Mouse (Mus musculus): ENCODE results near the gene Gmnn. TPM values are rescaled to one million over a fixed set of nuclear protein-coding genes. Genes with fewer than 3 reads are reported as not detected.

Gmnn gene
- total and polyA plus RNA-seq, 3 experiments = 127 to 155 (median 129) TPM

GRCm38 (mm10) chr13:24799378-24799777, 37.7 kb upstream of the Gmnn start:
- peaks cover 32% of the 10 kb centered on the region for H3K79me2 ChIP-seq (ENCODE audit: control insufficient read depth, insufficient read depth, low read length, poor library complexity)
- H3K4me3 ChIP-seq (ENCODE audit: control insufficient read depth in 1 of 2, insufficient read depth in 1 of 2, low read depth in 2 of 2, low read length in 2 of 2) = peak overlapping the region; percentile 87 to 94
- peak overlapping the region; percentile 36 for H3K27ac ChIP-seq (ENCODE audit: control insufficient read depth, low read depth, low read length)
- peaks cover 3% of the 10 kb centered on the region in 2 experiments for H3K4me1 ChIP-seq (ENCODE audit: control insufficient read depth in 1 of 2, insufficient read depth in 2 of 2, low read length in 2 of 2)
- peak overlapping the region; percentile 84 for H3K9ac ChIP-seq (ENCODE audit: control insufficient read depth, low read depth, low read length, poor library complexity, severe bottlenecking)
- peaks cover under 1 to 11% of the 10 kb centered on the region in 2 experiments; a peak in 2 of 4 replicates for H3K36me3 ChIP-seq (ENCODE audit: control insufficient read depth in 1 of 2, insufficient read depth in 2 of 2, low read length in 2 of 2)
- DNase-seq (ENCODE audit: low read depth, low spot score) = no peak
- no peaks in the 10 kb centered on the region; a peak in 1 of 4 replicates for H3K27me3 ChIP-seq (ENCODE audit: control insufficient read depth in 1 of 2, insufficient read depth in 2 of 2, low read length in 2 of 2)
- no peaks in the 10 kb centered on the region for H3K9me3 ChIP-seq (replicated peaks; ENCODE audit: insufficient read depth, low read length)
- TF ChIP-seq TAL1 (IDR thresholded peaks at IDR 0.05; ENCODE audit: low read length) (no peak), KAT2A (conservative IDR thresholded peaks at IDR 0.05; ENCODE audit: low read depth, low read length) (no peak), MXI1 (IDR thresholded peaks at IDR 0.05; ENCODE audit: low read depth, low read length) (no peak), GABPA (IDR thresholded peaks at IDR 0.05; ENCODE audit: low read depth, low read length) (no peak), UBTF (IDR thresholded peaks at IDR 0.05; ENCODE audit: borderline replicate concordance, insufficient read depth, low read depth, low read length) (no peak), CHD2 (IDR thresholded peaks at IDR 0.05; ENCODE audit: low read length) (no peak), MAFK (IDR thresholded peaks at IDR 0.05; ENCODE audit: borderline replicate concordance, low read depth, low read length) (no peak), POLR2A (IDR thresholded peaks at IDR 0.05; ENCODE audit: control insufficient read depth in 1 of 2, insufficient read depth in 1 of 2, low read depth in 1 of 2, low read length in 2 of 2, poor library complexity in 1 of 2) (no peak), SIN3A (IDR thresholded peaks at IDR 0.05; ENCODE audit: low read length) (no peak)

GRCm38 (mm10) chr13:24798686-24799085, 37.0 kb upstream of the Gmnn start:
- peaks cover 0 to 5% of the 10 kb centered on the region in 2 experiments; a peak in 2 of 4 replicates for H3K36me3 ChIP-seq (ENCODE audit: control insufficient read depth in 1 of 2, insufficient read depth in 2 of 2, low read length in 2 of 2)
- H3K9me3 ChIP-seq (replicated peaks; ENCODE audit: insufficient read depth, low read length) = no peaks in the 10 kb centered on the region
- no peak for TF ChIP-seq ELF1 (IDR thresholded peaks at IDR 0.05; ENCODE audit: low read depth, low read length)
- TF ChIP-seq ETS1 (IDR thresholded peaks at IDR 0.05; ENCODE audit: low read depth, low read length) = no peak
- TF ChIP-seq ZC3H11A (IDR thresholded peaks at IDR 0.05; ENCODE audit: low read depth, low read length) = no peak
- TF ChIP-seq RCOR1 (IDR thresholded peaks at IDR 0.05; ENCODE audit: low read depth, low read length) = no peak
- TF ChIP-seq ZNF384 (IDR thresholded peaks at IDR 0.05; ENCODE audit: low read depth, low read length) = no peak
- TF ChIP-seq POLR2AphosphoS2 (IDR thresholded peaks at IDR 0.05; ENCODE audit: low read length) = no peak
- no peak for TF ChIP-seq SIN3A (IDR thresholded peaks at IDR 0.05; ENCODE audit: low read length)
- TF ChIP-seq MYC (IDR thresholded peaks at IDR 0.05; ENCODE audit: low read depth, low read length) = no peak
- TF ChIP-seq KAT2A (conservative IDR thresholded peaks at IDR 0.05; ENCODE audit: low read depth, low read length) = no peak
- TF ChIP-seq SMC3 (IDR thresholded peaks at IDR 0.05; ENCODE audit: low read depth, low read length) = no peak
- no peak for TF ChIP-seq USF2 (IDR thresholded peaks at IDR 0.05; ENCODE audit: borderline replicate concordance in 1 of 2, insufficient read depth in 1 of 2, low read depth in 1 of 2, low read length in 2 of 2)
- TF ChIP-seq CHD2 (IDR thresholded peaks at IDR 0.05; ENCODE audit: low read length) = no peak
- no peak for TF ChIP-seq USF1 (IDR thresholded peaks at IDR 0.05; ENCODE audit: low read depth, low read length)
- no peak for TF ChIP-seq POLR2AphosphoS5 (IDR thresholded peaks at IDR 0.05; ENCODE audit: borderline replicate concordance, low read depth, low read length)
- no peak for TF ChIP-seq TAL1 (IDR thresholded peaks at IDR 0.05; ENCODE audit: low read length)
- no peak overlapping the region for H3K4me3 ChIP-seq (ENCODE audit: control insufficient read depth in 1 of 2, insufficient read depth in 1 of 2, low read depth in 2 of 2, low read length in 2 of 2)
- DNase-seq (ENCODE audit: low read depth, low spot score) = no peak
- no peak overlapping the region for H3K9ac ChIP-seq (ENCODE audit: control insufficient read depth, low read depth, low read length, poor library complexity, severe bottlenecking)
- no peak overlapping the region for H3K27ac ChIP-seq (ENCODE audit: control insufficient read depth, low read depth, low read length)
- H3K4me1 ChIP-seq (ENCODE audit: control insufficient read depth in 1 of 2, insufficient read depth in 2 of 2, low read length in 2 of 2) = peaks cover 2 to 3% of the 10 kb centered on the region in 2 experiments
- H3K79me2 ChIP-seq (ENCODE audit: control insufficient read depth, insufficient read depth, low read length, poor library complexity) = peaks cover 27% of the 10 kb centered on the region
- H3K27me3 ChIP-seq (ENCODE audit: control insufficient read depth in 1 of 2, insufficient read depth in 2 of 2, low read length in 2 of 2) = no peaks in the 10 kb centered on the region; a peak in 1 of 4 replicates
